Mouse (Mus musculus) cerebellum, adult 9-10 months (tissue): ENCODE measurements around the gene Ankrd13d.

Source experiments
- DNase-seq: peaks from one replicate; pipeline ENCODE4 v3.0.0; 2022

Gene Ankrd13d

DNA sequence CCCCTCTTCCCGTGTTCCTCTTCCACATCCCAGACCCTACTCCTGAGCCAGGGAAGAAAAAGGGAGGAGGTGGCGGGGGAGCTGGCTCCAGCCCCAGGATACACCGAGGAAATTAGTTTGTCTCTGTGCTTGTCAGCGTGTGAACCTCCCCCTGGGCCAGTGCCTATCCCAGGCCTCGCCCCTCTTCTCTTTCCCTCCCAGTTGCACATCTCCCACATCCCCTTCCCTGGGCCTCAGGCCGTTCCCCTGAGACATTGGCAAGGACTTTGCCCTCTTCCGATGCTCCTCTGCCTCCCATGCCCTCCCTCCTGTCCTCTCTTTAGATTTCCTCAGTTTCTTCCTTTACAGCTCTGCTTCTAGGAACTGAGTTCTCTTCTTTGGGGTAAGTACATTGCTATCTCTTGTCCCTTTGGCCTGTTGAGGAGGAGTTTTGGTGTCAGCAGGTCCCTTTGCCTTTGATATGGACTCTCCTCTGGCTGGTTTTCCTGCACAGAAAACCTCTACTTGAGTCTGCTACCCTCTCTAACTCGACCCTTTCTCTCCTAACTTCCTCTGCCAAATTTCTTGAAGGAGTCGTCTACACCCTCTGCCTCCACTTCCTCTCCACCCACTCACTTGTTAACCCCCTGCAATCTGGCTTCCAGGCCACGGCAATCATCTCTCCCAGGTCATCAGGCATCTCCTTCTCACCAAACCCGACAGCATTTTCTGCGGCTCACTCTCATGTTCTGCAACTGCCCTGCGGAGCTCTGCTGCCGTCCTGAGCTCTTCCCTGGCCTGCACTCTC, 61.8 kb downstream of the Ankrd13d start:
- DNase-seq: no peak

DNA sequence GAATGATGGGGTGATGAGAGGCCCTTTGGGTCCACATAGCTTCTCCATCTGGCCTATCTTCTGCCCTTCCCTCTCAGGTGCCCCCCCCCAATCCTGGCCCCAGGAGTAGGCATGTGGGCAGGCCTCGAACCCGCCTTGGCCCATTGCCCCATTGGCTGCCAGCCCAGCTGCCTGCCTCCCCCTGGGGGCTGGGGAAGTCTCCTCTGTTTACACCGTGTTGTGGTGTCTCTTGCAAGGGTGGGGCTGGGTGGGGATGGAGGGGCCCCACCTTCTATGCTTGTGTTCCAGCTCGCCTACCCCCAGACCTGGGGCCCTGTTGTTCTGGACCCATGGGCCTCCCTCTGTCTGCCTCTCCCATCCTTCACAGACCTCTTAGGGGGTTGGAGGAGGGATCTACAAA, 62.5 kb downstream of the Ankrd13d start:
- DNase-seq: no peak
